Mouse (Mus musculus) lung, adult 2 months (tissue): ENCODE measurements around the gene Prrt1. TPM values are rescaled to one million over a fixed set of nuclear protein-coding genes. Genes with fewer than 3 reads are reported as not detected.

Experiments used
- DNase-seq: peaks from one replicate; pipeline ENCODE4 v3.0.0; 2022
- H3K4me1 ChIP-seq: fragments of 200-500 bp; 2 replicates; pipeline ENCODE4 v1.6.1; 2011; ENCODE audit warnings: low read length; ENCODE audit not compliant: control insufficient read depth, insufficient read depth
- H3K4me3 ChIP-seq: fragments of 200-500 bp; replicated peaks from 2 replicates; pipeline ENCODE3; 2011; ENCODE audit warnings: low read depth, mild to moderate bottlenecking, control low read depth, low read length; ENCODE audit errors: extremely low read depth
- CTCF ChIP-seq: fragments of 200-500 bp; IDR thresholded peaks from 2 replicates; pipeline ENCODE4 v1.5.1; 2011; ENCODE audit warnings: mild to moderate bottlenecking, low read length, control low read depth; ENCODE audit not compliant: insufficient read depth
- POLR2A ChIP-seq: fragments of 200-500 bp; IDR thresholded peaks from 2 replicates; pipeline ENCODE4 v1.6.1; 2011; ENCODE audit warnings: low read depth, mild to moderate bottlenecking, control low read depth, low read length, borderline replicate concordance; ENCODE audit errors: extremely low read depth
- WGBS: fragments of 180-500 bp; shearing (Covaris S2); methylation state at CpG from one replicate; pipeline ENCODE4 v1.1.7; 2018; 5-methylcytosine and 5-hydroxymethylcytosine counted together
- polyA plus RNA-seq: library from polyadenylated mRNA; depleted of rRNA; stranded (reverse); fragments of >200 nt; gene quantifications from 2 replicates; pipeline ENCODE4 v1.2.3, GENCODE M21; 2012; rRNA removed

Prrt1 gene
- 5.2 and 6.7 TPM in 2 replicates for polyA plus RNA-seq

DNA sequence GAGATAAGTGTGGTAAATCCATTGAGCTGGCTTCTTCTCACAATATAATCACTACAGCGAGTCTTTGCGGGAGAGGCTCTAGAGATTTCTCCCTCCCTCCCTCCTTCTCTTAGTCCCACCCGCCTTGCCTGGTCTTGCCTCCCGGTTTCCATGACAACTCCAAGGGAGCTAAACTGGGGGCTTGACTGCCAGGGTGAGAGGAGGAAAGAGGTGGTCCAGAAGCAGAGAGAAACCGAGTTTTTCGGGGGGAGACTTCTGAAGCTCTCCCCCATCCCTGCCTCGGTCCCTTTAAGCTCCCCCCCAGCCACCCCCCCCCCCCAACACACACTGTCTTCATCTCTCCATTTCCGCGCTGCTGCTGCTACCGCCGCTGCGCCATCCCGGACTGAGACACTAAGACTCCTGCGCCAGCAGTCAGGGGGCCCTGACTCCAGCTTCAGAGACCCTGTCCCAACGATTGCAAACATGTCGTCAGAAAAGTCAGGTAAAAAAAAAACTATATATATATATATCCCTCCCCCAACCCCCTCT is at the start of gene Prrt1:
TSS of gene Prrt1 (plus strand) at position 313 of the 531 bp plus-strand sequence.
- no peak for DNase-seq
- WGBS: 16% methylated on average over 16 of the region's 16 CpGs
- Histone ChIP-seq H3K4me1 (peaks cover 15% of the 10 kb centered on the region), H3K4me3 (peak within 1 kb of the TSS; percentile 24)
- TF ChIP-seq CTCF: no peak
- peak; percentile 28; the same call in 1 of the 2 replicates for TF ChIP-seq POLR2A

DNA sequence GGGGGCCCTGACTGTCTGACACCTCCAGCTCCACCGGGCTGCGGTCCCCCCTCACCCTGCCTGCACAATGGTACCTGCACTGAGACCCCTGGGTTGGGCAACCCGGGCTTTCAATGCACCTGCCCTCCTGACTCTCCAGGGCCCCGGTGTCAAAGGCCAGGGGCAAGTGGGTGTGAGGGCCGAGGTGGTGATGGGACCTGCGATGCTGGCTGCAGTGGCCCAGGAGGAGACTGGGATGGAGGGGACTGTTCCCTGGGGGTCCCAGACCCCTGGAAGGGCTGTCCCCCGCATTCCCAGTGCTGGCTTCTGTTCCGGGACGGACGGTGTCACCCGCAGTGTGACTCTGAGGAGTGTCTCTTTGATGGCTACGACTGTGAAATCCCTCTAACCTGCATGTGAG is 46.8 kb upstream of the Prrt1 start:
- H3K4me3 ChIP-seq: no peak overlapping the region
- peaks cover 8% of the 10 kb centered on the region for H3K4me1 ChIP-seq
- no peak for DNase-seq
- no peak for TF ChIP-seq POLR2A
- TF ChIP-seq CTCF: no peak
- WGBS: 88% methylated on average over 12 of the region's 12 CpGs

DNA sequence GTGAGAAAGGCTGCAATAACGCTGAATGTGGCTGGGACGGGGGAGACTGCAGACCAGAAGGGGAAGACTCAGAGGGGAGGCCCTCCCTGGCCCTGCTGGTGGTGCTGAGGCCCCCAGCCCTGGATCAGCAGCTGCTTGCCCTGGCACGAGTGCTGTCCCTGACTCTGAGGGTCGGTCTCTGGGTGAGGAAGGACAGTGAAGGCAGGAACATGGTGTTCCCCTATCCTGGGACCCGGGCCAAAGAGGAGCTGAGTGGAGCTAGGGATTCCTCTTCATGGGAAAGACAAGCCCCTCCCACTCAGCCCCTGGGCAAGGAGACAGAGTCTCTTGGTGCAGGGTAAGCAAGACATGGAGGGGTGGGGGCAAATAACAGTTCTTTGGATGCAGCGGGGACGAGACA is 45.9 kb upstream of the Prrt1 start:
- 68% methylated on average over 7 of the region's 7 CpGs for WGBS
- DNase-seq: no peak
- H3K4me1 ChIP-seq: peaks cover 13% of the 10 kb centered on the region
- TF ChIP-seq CTCF (no peak), POLR2A (no peak)
- no peak overlapping the region for H3K4me3 ChIP-seq

DNA sequence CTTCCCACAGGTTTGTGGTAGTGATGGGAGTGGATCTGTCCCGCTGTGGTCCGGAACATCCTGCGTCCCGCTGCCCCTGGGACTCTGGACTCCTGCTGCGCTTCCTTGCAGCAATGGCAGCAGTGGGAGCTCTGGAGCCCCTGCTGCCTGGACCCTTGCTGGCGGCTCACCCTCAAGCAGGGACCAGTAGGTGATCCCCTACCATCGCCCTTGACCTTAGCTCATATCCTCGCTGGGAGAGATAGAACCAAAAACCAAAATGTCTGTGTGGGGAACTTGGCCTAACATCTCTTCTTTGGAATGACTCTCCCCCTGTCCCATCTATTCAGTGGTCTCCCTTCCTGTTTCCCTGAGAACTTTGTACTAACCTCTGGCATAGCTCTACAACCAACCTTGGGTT is 45.5 kb upstream of the Prrt1 start:
- no peak overlapping the region for H3K4me3 ChIP-seq
- H3K4me1 ChIP-seq: peaks cover 15% of the 10 kb centered on the region
- no peak for TF ChIP-seq CTCF
- TF ChIP-seq POLR2A: no peak
- WGBS: 85% methylated on average over 8 of the region's 8 CpGs
- DNase-seq: no peak

DNA sequence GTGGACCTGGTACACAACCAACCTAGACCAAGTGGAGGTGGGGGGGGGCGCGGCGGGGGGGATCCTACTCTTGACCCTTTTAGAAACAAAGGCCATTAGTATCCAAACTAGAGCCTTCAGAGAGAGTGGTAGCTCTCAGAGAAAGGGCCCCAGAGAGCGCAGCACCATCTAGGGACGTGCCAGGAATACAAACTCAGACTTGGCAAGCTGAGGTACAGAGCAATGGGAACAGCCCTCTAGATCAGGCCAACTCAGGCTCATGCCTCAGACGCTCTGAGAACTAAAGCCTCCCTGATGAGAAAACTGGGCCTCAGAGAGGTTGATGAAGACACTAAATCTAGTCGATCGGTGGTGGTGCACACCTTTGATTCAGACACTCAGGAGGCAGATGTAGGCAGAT is 44.2 kb upstream of the Prrt1 start:
- Histone ChIP-seq H3K4me3 (no peak overlapping the region), H3K4me1 (peaks cover 19% of the 10 kb centered on the region)
- WGBS: 84% methylated on average over 8 of the region's 8 CpGs
- no peak for TF ChIP-seq CTCF
- TF ChIP-seq POLR2A: no peak
- no peak for DNase-seq

DNA sequence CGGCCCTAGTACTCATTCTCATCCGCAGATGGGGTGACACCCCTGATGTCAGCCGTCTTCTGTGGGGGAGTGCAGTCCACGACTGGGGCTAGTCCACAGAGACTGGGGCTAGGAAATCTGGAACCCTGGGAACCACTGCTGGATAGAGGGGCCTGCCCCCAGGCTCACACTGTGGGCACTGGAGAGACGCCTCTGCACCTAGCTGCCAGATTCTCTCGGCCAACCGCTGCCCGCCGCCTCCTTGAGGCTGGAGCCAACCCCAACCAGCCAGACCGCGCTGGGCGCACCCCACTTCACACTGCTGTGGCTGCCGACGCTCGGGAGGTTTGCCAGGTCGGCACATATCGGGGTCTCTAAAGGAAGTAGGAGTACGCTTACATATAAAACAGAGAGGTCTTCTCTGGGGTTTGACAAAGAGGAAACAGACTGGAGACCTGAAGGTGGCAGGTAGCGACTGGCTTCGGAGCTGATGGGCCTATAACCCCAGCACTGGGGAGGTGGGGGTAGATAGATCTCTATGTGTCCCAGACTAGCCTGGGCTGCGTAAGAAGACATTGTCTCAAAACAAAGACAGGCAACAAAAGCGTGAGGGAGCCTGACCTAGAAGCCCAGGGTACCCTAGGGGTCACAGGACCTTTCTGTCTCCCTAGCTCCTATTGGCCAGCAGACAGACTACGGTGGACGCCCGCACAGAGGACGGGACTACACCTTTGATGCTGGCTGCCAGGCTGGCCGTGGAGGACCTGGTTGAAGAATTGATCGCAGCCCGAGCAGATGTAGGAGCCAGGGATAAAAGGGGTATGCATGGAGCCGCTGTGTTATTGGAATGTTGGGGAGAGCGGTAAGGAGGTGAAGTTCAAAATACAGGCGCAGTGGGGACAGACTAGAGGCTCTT is 43.2 kb upstream of the Prrt1 start:
- TF ChIP-seq CTCF: no peak
- TF ChIP-seq POLR2A: no peak
- whole genome bisulfite sequencing: 43% methylated on average over 32 of the region's 32 CpGs
- no peak for DNase-seq
- Histone ChIP-seq H3K4me3 (peak overlapping the region; percentile 78), H3K4me1 (peaks cover 19% of the 10 kb centered on the region)

DNA sequence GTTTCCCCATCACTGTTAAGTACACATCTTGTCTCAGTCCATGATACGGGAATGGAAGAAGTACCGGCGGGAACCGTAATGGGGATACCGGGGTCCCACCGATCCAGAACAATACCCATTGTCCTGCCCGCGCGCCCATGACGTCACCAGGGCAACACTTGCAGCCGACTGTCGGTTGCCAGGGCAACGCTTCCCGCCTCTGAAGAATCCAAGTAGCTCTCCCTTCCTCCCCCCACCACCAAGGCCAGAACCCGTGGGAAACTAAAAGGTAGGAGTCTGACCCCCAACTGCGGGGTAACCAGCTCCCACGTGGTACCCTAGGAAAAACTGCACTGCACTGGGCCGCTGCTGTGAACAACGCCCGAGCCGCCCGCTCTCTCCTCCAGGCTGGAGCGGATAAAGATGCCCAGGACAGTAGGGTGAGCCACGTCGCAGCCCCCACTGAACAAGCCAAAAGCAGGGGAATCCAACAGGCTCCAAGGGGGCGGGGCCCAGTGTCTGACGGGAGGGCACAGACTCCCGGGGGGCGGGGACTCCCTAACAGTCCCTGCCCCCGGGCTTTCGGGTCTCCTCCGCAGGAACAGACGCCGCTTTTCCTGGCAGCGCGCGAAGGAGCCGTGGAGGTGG is 42.4 kb upstream of the Prrt1 start:
- no peak for TF ChIP-seq POLR2A
- no peak for TF ChIP-seq CTCF
- H3K4me3 ChIP-seq: peak overlapping the region; percentile 78
- peaks cover 19% of the 10 kb centered on the region for H3K4me1 ChIP-seq
- WGBS: under 1% methylated on average over 38 of the region's 38 CpGs
- peak; percentile 72 for DNase-seq

DNA sequence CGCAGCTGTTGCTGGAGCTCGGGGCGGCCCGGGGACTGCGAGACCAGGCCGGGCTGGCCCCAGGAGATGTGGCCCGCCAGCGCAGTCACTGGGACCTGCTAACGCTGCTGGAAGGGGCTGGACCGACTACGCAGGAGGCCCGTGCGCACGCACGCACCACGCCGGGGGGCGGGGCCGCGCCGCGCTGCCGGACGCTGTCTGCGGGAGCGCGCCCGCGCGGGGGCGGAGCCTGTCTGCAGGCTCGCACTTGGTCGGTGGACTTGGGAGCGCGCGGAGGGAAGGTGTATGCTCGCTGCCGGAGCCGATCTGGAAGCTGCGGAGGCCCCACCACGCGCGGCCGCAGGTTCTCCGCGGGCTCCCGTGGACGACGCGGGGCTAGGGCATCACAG is 41.9 kb upstream of the Prrt1 start:
- Histone ChIP-seq H3K4me3 (peak overlapping the region; percentile 78), H3K4me1 (peaks cover 19% of the 10 kb centered on the region)
- 1% methylated on average over 50 of the region's 50 CpGs for WGBS
- TF ChIP-seq POLR2A: peak; percentile 92
- TF ChIP-seq CTCF: no peak
- DNase-seq: peak; percentile 97

DNA sequence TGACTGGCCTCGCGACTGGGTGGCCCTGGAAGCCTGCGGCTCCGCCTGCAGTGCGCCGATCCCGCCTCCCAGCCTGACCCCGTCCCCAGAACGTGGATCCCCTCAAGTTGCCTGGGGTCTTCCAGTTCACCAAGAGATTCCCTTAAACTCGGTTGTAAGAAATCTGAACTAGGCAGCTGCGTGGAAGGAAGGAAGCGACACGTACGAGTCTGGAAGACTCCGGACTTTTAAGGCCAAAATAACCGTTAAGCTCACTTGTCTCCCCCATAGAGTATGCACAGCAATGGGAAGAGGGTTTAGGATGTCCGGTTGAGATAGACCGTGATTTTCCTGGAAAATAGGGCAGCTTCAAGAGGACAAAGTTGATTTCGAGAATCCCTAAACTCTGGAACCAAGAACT is 41.5 kb upstream of the Prrt1 start:
- Histone ChIP-seq H3K4me3 (peak overlapping the region; percentile 77), H3K4me1 (peaks cover 19% of the 10 kb centered on the region)
- DNase-seq: no peak
- under 1% methylated on average over 19 of the region's 19 CpGs for WGBS
- TF ChIP-seq CTCF (no peak), POLR2A (no peak)

DNA sequence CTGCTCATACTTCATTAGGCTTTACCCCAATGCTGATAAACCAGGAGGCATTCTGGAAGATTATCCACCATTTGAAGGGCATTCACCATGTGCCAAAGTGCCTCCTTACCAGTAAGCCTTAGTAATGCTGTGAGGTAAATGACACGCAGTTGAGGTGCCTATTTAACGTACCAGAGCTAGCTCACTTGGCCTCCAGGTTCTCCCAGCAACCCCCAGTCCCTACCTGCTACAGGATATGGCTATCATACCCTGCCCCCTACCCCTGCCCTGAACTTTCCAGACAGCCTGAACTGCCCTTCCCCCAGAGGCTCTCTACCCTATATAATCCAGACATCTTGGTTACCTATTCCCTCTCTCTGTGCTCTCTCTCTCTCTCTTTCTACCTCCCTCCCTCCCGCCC is 40.6 kb upstream of the Prrt1 start:
- DNase-seq: no peak
- TF ChIP-seq POLR2A: peak; percentile 26; the same call in 1 of the 2 replicates
- no peak for TF ChIP-seq CTCF
- H3K4me3 ChIP-seq: no peak overlapping the region
- H3K4me1 ChIP-seq: peaks cover 19% of the 10 kb centered on the region
- 63% methylated on average over 3 of the region's 3 CpGs for WGBS
